Mouse (Mus musculus) cerebellum, postnatal 4 days (tissue): ENCODE results near the gene Tspan4.
"Not testable (repeated sequence)": the region's sequence is repeated elsewhere in the genome, so short reads cannot be mapped to it uniquely, and the experiment has no call there.

Experiments
- DNase-seq, 2 experiments: peaks; one replicate each; pipeline ENCODE4 v3.0.0; 2022; ENCODE audit warnings: low spot score in 2 of 2, mixed read lengths in 1 of 2

Tspan4 gene

DNA sequence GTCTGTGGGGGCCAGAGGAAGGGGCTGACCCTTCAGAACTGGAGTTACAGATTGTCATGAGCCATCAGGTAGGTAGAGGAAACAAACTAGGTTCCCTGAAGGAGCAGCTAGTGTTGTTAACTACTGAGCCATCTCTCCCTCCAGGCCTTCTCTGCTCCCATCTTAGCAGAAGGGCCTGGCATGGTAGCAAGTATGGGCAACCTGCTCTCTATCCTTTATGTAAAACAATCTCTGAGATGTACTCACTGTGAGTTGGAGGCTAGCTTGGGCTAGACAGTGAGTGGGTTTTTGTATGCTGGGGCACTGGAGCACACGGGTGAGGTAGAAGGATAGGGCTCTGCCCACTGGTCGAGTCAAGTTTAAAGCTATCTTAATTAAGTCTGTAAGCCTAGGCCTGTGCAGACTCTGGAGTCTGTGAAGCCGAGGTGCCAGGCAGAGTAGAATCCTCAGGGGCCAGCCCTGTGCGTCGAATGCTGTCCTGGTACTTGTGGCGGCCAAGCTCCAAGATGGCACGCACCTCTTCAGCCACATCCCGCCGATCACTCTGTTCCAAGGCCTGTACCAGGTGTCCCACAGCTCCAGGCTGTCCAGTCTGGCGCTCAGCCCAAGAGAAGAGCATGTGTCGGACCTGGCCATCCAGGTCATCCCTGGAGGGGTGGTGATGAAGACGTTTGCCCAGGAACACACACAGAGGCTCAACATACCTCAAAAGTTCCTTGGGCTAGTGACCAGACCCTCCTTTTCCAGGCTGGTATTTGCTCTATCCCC is 36.7 kb upstream of the Tspan4 start:
- no peak for DNase-seq

DNA sequence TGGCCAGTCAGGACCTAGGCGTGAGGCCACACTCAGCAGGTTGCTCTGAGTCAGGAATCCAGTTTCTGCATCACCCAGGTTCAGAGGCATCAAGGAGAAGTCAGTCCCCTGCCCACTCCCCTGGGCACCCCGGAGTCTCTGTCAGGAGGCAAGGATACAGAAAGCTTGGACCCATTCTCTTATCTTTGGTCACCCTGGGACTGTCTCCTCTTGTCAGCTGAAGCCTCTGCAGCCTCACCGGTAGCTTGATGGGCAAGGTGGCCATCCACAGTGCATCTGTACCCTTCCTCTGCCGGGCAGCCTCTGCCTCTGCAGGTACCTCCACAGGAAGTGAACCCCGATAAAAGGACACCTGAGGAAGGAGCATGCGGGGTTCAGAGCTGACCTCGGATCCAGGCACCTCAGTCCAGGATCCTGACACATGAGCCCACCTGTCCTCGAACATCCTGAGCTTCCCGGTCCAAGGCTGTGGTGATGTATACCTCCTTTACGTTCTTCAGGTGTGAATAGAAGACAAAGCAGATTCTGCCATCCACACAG is 35.8 kb upstream of the Tspan4 start:
- no peak for DNase-seq

DNA sequence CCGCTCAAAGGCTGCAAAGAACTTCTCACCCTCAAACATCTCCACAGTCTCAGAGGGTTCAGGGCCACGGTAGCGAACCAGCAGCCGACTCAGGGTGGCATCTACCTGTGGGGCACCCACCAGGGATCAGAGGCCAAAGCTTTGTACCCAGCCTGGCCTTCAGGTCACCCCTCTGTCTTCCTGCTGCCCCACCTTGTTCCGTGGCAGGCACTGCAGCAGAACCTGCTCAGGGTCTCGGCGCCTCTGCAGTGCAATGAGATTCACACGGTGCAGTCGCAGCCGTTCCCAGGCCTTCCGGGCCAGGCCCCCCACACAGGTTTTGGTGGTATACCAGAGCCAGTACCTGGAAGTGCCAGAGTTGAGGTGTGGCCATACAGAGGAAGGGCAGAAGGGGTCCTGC is 35.2 kb upstream of the Tspan4 start:
- no peak for DNase-seq

DNA sequence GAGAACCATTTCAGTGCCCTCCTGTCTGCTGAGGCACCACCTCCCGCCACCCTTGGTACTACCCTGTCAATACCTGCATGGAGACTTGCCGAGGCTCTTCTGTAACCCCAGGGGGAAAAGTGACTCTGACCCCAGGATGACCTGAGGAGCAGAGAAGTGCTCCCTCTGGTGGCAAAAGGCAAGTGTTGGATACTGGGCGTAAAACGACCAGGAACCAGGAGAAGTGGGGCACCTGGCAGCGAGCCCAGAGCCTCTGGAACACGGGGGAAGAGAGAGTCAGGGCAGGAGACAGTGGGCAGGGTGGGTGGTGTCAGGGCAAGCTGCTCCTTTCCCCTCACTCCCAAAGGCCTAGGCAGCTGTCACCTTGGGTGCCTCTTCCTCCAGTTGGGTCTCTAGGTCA is 34.4 kb upstream of the Tspan4 start:
- DNase-seq = peak in 1 of 2 experiments; percentile 57

DNA sequence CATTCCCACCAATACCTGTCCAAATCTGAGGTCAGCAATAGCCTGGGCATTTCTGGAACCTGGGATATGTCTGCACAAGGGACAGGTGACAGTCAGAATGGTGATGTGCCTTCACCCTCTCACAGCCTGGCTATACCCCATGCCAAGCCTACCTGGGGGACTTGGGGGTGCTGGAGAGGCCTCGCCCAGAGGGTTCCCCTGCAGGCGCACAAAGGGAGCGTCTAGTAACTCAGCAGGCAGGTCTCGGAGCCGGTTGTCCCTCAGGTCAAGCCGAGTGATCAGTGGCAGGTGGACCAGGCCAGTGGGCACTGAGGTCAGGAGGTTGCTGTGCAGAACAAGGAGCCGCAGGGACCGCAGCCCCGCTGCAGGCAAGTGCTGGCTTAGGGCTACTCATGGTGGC is 33.6 kb upstream of the Tspan4 start:
- DNase-seq = no peak

DNA sequence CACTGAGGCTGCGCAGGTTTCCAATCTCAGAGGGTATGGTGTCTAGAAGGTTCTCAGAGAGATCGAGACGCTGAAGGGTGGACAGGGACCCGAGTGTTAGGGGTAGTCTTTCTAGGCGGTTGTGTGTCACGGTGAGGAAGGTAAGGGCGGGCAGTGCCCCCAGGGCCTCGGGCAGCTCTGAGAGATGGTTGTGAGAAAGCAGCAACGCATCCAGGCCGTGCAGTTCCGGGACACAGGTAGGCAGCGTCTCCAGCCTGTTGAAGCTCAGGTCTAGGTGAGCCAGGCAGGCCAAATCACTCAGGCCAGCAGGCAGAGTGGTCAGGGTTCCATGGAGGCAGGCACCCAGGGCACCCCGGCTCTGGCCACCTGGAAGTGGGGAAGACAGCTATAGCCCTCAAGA is 32.8 kb upstream of the Tspan4 start:
- no peak for DNase-seq

DNA sequence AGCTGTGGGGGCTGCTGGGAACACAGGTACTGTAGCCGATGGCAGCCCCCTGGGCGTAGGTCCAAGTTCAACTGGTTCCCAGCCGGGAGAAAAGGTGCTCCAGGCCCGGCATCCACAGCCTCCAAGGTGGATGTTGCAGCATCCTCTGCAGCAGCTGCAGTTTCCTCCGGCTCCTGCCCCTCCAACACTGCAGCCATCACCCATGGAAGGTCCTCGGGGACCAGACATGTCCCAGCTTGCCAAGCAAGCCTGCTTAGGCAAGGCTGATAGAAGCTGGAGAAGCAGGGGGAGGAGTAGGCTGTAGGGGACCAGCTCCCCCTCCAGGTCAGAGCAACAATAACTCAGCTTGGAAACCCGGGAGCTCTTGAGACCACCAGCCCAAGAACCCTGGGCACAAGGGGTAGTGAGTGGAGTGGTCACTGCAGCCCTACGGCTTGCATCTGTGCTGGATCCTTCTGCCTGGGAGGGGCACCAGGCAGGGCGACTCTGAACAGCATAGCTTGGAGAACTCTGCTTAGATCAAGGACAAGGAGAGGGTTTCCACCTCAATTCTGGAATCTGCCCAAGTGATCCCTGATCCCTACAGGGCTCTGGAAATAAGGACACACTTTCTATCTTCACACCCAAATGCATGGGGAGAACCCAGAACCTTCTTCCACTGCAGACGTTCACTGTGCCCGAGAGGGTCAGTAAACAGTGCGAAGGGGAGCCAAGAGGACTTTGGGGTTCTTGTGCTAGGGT is 31.8 kb upstream of the Tspan4 start:
- peak in 1 of 2 experiments; percentile 29 for DNase-seq

DNA sequence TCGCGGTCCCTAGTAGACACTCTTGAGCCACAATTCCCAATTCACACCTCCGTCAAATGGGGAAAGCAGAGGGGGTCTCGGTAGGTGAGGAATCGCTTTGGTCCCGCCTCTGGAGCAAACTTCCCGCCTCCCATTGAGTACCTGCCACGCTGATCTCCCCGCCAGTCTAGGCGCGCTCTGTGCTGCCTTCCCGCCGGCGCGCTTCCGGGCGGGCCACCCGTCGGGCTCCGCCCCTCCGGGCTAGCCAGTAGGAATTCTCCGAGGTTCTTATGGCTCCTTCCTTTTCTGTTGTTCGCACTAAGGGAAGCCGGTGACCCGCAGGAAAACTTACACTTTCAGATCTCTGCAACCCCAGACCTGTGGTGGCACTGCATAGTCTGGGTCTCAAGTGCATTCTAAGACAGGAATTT is 31.2 kb upstream of the Tspan4 start, which contains the start of gene Pidd1:
Pidd1 (minus strand) TSS at position 198 of the 410 bp plus-strand sequence.
- peak in 1 of 2 experiments; percentile 30 for DNase-seq

DNA sequence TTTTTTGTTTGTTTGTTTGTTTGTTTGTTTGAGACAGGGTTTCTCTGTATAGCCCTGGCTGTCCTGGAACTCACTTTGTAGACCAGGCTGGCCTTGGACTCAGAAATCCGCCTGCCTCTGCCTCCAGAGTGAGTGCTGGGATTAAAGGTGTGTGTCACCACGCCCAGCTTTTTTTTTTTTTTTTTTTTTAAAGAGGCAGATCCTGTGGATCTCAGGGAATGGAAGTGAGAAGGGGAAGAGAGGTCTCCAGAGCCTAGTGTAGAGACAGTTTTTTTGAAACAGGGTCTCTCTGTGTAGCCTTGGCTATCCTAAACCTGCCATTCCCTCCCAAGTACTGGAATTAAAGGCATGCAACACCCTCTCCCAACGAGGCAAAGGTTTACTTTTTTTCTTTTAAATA is 28.7 kb upstream of the Tspan4 start:
- not testable (repeated sequence) for DNase-seq

DNA sequence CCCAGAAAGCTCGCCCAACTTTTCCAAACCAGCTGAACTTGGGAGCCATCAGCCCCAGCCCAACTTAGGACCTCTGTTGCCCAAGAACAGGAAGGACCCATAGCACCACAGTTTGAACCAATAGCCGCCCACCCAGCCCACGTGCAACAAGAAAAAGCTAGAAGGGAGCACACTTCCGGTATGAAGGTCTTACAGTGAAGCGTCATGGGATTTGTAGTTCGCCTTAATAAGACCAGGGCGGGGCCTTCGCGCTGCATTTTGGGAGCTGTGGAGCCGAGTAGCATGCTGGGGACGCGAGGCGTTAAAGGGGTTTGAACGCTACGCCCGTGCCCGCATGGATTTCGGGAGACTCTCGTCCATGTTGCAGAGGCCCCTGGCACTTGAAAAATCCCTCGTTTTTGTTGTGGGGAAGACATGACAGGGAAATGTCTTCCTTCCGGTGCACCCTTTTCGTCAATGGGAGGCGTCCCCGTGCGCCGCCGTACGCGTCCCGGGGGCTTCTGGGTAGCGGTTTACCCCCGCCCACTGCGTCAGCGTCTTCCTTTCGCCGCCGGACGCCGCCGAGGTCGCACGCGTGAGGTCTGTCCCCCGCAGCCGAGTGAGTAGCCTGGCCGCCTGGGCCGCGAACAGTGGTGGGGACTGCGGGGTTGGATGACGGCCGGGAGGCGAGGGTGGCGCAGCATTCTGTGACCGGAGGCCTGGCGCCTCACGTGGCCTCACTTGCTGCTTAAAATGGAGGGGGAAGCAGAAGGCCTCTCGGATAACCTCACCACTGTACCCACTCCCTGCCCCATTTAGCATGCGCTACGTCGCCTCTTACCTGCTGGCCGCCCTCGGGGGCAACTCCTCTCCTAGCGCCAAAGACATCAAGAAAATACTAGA is 27.7 kb upstream of the Tspan4 start, which contains the start of gene Rplp2:
Rplp2 (plus strand) TSS at position 261 of the 882 bp plus-strand sequence.
- peak; percentile 79 to 91 for DNase-seq

DNA sequence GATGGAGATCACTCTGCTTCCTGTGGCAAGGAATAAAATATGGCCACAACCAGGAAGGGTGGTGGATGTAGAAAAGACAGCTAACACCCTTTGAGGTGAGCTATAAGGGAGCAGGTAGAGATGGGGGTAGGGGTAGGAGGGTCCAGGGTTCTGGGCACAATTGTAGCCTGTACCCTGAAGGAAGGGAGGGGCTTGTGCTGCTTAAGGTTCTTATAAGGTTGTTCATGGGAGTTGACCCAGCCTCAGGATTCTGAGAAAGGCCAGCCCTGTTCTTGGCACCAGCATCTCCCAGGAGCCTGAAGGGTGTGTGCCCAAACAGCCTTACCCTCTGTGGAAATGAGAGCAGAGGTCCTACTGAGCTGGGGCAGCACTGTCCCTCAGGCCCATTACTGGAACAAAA is 23.1 kb upstream of the Tspan4 start:
- DNase-seq = no peak

DNA sequence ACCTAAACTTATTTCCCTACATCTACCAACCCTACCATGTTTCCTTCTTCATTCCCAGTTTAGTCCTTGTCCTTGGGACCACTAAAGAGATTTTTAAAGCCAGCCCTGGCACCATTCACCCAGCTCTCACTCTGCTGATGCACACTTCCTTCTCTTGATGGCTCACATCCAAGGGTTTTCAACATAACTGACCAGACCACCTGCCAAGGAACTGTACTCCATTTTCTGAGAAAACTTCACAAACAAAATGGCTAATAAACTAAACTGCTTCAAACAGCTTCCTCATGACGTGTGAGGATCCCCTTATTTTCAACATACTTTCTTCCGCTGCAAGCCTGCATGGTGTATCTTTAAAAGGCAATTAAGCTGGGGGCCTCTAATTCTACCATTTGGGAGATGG is 21.4 kb upstream of the Tspan4 start:
- no peak for DNase-seq

DNA sequence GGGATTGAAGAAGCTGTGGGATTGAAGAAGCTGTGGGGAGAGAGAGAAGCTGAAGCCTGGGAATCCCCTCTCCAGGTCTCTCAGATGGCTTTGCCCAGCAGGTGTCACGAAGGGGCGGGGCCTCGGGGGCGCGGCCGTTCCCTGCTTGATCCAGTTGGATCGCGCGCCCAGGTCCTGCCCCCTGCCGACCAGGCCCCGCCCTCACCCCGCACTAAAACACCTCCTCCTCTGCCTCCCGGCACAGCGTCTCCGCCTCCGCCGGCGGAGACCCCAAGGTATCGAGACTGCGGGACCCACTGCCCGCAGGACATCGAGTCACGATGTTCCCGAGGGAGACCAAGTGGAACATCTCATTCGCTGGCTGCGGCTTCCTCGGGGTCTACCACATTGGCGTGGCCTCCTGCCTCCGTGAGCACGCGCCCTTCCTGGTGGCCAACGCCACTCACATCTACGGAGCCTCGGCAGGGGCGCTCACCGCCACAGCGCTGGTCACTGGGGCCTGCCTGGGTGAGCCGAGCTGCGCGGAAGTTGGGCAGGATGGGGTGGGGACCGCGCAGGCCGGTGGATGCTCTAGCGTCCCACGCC is 20.0 kb upstream of the Tspan4 start, which contains the start of gene Pnpla2:
Pnpla2 (plus strand) TSS at position 232 of the 585 bp plus-strand sequence.
- DNase-seq = peak; percentile 85 to 91

DNA sequence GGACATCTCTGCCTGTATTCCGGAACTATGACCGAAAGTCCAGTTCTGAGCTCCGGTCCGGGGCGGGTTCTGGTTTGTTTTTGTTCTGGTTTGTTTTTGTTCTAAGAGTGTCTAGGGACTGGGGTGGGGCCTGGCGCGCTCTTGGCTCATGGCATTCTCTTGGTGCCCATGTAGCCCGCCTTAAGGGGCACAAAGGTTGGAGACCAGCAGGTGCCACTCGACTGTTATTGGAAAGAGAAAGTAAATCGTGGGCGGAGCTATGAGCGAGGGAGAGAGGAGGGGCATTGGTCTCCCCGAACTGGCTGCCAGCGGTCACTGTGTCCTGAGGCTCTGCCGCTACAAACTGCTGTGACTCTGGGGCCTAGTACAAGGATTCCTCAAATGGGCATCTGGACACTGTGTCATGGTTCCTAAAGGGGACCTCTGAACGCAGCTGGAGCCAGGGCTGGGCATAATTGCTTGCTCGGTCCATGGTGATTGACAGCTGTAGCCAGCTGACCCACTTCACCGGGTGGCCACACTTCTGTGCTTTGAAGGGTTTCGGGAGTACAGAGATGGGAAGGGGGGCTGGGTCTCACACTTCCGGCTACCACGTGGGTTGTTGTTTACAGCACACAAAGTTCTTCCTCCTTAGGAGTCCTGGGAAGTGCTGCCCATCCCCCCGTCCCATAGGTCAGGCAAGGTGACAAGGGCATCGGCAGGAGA is 19.3 kb upstream of the Tspan4 start:
- DNase-seq = no peak

DNA sequence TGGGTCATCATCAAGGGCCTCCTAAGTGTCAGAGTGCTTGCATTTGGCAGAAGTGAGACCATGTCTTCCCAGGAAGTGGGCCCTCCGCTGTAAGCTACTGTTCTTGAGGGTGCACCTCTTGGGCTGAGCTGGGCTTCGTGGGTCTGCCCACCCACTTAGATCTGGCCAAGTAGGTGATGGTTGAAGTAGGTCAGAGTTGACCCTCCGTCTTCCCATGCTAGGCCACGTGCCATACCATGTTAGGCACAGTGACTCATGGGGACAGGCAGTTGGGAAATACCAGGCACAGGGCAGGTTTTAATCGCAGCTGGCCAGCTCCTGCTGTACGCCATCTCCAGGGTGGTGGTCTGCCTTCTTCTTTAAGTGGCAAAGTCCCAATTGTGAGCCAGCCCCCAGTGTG is 18.3 kb upstream of the Tspan4 start:
- DNase-seq = no peak

DNA sequence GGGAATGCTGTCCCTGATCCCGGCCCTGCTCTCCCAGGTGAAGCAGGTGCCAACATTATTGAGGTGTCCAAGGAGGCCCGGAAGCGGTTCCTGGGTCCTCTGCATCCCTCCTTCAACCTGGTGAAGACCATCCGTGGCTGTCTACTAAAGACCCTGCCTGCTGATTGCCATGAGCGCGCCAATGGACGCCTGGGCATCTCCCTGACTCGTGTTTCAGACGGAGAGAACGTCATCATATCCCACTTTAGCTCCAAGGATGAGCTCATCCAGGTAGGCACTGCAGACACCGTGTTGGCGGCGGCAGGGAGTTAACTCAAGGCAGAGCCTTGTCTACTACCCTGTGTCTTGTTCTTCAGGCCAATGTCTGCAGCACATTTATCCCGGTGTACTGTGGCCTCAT is 17.8 kb upstream of the Tspan4 start:
- DNase-seq = no peak

DNA sequence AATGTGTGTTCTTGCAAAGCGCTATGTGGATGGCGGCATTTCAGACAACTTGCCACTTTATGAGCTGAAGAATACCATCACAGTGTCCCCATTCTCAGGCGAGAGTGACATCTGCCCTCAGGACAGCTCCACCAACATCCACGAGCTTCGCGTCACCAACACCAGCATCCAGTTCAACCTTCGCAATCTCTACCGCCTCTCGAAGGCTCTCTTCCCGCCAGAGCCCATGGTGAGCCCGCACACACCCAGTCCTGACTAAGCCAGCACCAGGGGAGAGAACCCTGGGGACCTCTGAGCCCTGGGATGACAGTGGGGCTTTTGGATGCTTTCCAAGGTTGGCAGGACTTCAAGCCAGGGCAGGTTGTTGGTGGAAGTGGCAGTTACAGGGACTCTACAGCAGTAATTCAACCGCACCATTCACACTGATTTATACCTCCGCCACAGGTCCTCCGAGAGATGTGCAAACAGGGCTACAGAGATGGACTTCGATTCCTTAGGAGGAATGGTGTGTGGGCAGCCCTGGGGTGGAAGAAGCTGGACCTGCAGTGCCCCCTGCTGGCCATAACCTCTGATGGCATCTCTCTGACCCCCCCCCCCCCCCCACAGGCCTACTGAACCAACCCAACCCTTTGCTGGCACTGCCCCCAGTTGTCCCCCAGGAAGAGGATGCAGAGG is 16.9 kb upstream of the Tspan4 start:
- no peak for DNase-seq

DNA sequence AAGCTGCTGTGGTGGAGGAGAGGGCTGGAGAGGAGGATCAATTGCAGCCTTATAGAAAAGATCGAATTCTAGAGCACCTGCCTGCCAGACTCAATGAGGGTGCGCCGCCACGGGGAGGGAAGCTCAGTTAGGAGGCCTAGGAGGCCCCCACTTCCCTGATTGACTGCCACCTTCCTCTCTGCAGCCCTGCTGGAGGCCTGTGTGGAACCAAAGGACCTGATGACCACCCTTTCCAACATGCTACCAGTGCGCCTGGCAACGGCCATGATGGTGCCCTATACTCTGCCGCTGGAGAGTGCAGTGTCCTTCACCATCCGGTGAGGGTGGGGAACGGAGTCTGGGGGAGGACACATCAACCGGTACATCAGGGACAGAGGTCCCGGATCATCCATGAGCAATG is 16.4 kb upstream of the Tspan4 start:
- DNase-seq = no peak

DNA sequence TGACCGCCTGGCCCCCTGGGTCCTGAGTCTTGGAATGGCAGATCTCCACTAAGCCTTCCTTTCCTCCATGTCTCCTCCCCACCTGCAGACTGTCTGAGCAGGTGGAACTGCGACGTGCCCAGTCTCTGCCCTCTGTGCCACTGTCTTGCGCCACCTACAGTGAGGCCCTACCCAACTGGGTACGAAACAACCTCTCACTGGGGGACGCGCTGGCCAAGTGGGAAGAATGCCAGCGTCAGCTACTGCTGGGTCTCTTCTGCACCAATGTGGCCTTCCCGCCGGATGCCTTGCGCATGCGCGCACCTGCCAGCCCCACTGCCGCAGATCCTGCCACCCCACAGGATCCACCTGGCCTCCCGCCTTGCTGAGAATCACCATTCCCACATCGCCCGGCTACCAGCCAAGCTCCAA is 15.7 kb upstream of the Tspan4 start:
- no peak for DNase-seq

DNA sequence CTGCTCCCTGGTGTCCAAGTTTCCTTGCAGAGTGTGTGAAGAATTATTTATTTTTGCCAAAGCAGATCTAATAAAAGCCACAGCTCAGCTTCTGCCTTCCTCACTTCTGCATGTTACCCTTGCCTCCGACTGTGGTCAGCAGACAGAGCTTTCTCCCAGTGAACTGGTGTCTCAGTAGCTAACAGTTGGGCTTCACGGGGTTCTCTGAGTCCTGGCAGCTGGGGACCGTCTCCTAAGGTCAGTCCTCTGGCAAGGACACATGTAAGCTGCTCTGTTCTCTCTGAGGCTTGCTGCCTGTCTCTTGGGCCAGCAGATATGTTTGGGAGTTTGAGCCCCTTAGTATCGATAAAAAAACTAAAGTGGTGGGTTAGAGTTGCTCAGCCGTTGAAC is 15.0 kb upstream of the Tspan4 start:
- DNase-seq = no peak
